Mouse (Mus musculus) thymus, adult 2 months (tissue): Measurements from ENCODE around the gene Gabbr2.

Experiments
- CTCF ChIP-seq: fragments of 200-500 bp; IDR thresholded peaks from 2 replicates; pipeline ENCODE4 v1.5.1; 2012; ENCODE audit warnings: mild to moderate bottlenecking, control low read depth, low read length, moderate library complexity, borderline replicate concordance; ENCODE audit not compliant: control insufficient read depth, poor library complexity, insufficient read depth; ENCODE audit errors: extremely low read depth
- POLR2A ChIP-seq: fragments of 200-500 bp; IDR thresholded peaks from 2 replicates; pipeline ENCODE4 v1.6.1; 2012; ENCODE audit warnings: mild to moderate bottlenecking, low read length, control low read depth, moderate library complexity; ENCODE audit not compliant: control insufficient read depth, poor library complexity, insufficient read depth; ENCODE audit errors: extremely low read depth

GRCm38 (mm10) chr4:46840146-46840545, 151.5 kb downstream of the Gabbr2 start:
- no peak for TF ChIP-seq POLR2A
- no peak for TF ChIP-seq CTCF
